Mouse (Mus musculus): ENCODE measurements at regions not wholly inside any gene's neighbourhood (a gene's known extent, or its start where the extent isn't known, plus 50 kb on each side); places are given as distances from the start of the nearest gene placed in this dataset.
"Not testable (repeated sequence)": the region's sequence is repeated elsewhere in the genome, so short reads cannot be mapped to it uniquely, and the experiment has no call there.

- H3K4me1 ChIP-seq (ENCODE audit: control insufficient read depth, insufficient read depth, low read length): no peaks in the 10 kb centered on the region
- no peak overlapping the region for H3K27ac ChIP-seq (ENCODE audit: insufficient read depth, low read length)
- no peak overlapping the region for H3K4me3 ChIP-seq (ENCODE audit: insufficient read depth, low read length)
- TF ChIP-seq CTCF (IDR thresholded peaks at IDR 0.05; ENCODE audit: extremely low read depth, insufficient read depth, low read length): no peak
- no peak for TF ChIP-seq POLR2A (IDR thresholded peaks at IDR 0.05; ENCODE audit: extremely low read depth, insufficient read depth, low read length)
Observed at GRCm38 (mm10) chr7:73827549-73827948, 87.4 kb downstream of the Fam174b start.

GRCm38 (mm10) chr7:73830581-73830980 lies 90.5 kb downstream of the Fam174b start:
- no peak overlapping the region for H3K27ac ChIP-seq (ENCODE audit: insufficient read depth, low read length)
- H3K4me1 ChIP-seq (ENCODE audit: control insufficient read depth, insufficient read depth, low read length): no peaks in the 10 kb centered on the region
- no peak overlapping the region for H3K4me3 ChIP-seq (ENCODE audit: insufficient read depth, low read length)
- no peak for TF ChIP-seq CTCF (IDR thresholded peaks at IDR 0.05; ENCODE audit: extremely low read depth, insufficient read depth, low read length)
- TF ChIP-seq POLR2A (IDR thresholded peaks at IDR 0.05; ENCODE audit: extremely low read depth, insufficient read depth, low read length): no peak

GRCm38 (mm10) chr7:73840381-73840780 lies 100.3 kb downstream of the Fam174b start:
- Histone ChIP-seq H3K4me1 (ENCODE audit: control insufficient read depth, insufficient read depth, low read length) (no peaks in the 10 kb centered on the region), H3K27ac (ENCODE audit: insufficient read depth, low read length) (no peak overlapping the region), H3K4me3 (ENCODE audit: insufficient read depth, low read length) (no peak overlapping the region)
- no peak for TF ChIP-seq POLR2A (IDR thresholded peaks at IDR 0.05; ENCODE audit: extremely low read depth, insufficient read depth, low read length)
- TF ChIP-seq CTCF (IDR thresholded peaks at IDR 0.05; ENCODE audit: extremely low read depth, insufficient read depth, low read length): no peak

- H3K4me3 ChIP-seq (ENCODE audit: insufficient read depth, low read length): no peak overlapping the region
- no peak overlapping the region for H3K27ac ChIP-seq (ENCODE audit: insufficient read depth, low read length)
- H3K4me1 ChIP-seq (ENCODE audit: control insufficient read depth, insufficient read depth, low read length): no peaks in the 10 kb centered on the region
- TF ChIP-seq POLR2A (IDR thresholded peaks at IDR 0.05; ENCODE audit: extremely low read depth, insufficient read depth, low read length) (no peak), CTCF (IDR thresholded peaks at IDR 0.05; ENCODE audit: extremely low read depth, insufficient read depth, low read length) (no peak)
Observed at GRCm38 (mm10) chr7:73852184-73852583, 112.1 kb downstream of the Fam174b start.

GRCm38 (mm10) chr7:73853296-73853950 lies 113.3 kb downstream of the Fam174b start:
- not testable (repeated sequence) for H3K4me1 ChIP-seq (ENCODE audit: control insufficient read depth, insufficient read depth, low read length); H3K4me3 ChIP-seq (ENCODE audit: insufficient read depth, low read length); H3K27ac ChIP-seq (ENCODE audit: insufficient read depth, low read length)

- no peak for TF ChIP-seq POLR2A (IDR thresholded peaks at IDR 0.05; ENCODE audit: extremely low read depth, insufficient read depth, low read length)
- peak; percentile 70 for TF ChIP-seq CTCF (IDR thresholded peaks at IDR 0.05; ENCODE audit: extremely low read depth, insufficient read depth, low read length)
- no peak overlapping the region for H3K27ac ChIP-seq (ENCODE audit: insufficient read depth, low read length)
Observed at GRCm38 (mm10) chr7:73855489-73855888, 115.4 kb downstream of the Fam174b start.

GRCm38 (mm10) chr7:73856908-73857307 lies 116.8 kb downstream of the Fam174b start:
- no peaks in the 10 kb centered on the region for H3K4me1 ChIP-seq (ENCODE audit: control insufficient read depth, insufficient read depth, low read length)
- no peak overlapping the region for H3K27ac ChIP-seq (ENCODE audit: insufficient read depth, low read length)
- H3K4me3 ChIP-seq (ENCODE audit: insufficient read depth, low read length): no peak overlapping the region
- TF ChIP-seq POLR2A (IDR thresholded peaks at IDR 0.05; ENCODE audit: extremely low read depth, insufficient read depth, low read length) (no peak), CTCF (IDR thresholded peaks at IDR 0.05; ENCODE audit: extremely low read depth, insufficient read depth, low read length) (no peak)

More at GRCm38 (mm10) chr7:73855489-73855888, 115.4 kb downstream of the Fam174b start:
- Histone ChIP-seq H3K4me3 (ENCODE audit: insufficient read depth, low read length) (no peak overlapping the region), H3K4me1 (ENCODE audit: control insufficient read depth, insufficient read depth, low read length) (no peaks in the 10 kb centered on the region)

GRCm38 (mm10) chr7:73865086-73865485 lies 125.0 kb downstream of the Fam174b start:
- no peak for TF ChIP-seq POLR2A (IDR thresholded peaks at IDR 0.05; ENCODE audit: extremely low read depth, insufficient read depth, low read length)
- no peak for TF ChIP-seq CTCF (IDR thresholded peaks at IDR 0.05; ENCODE audit: extremely low read depth, insufficient read depth, low read length)
- no peak overlapping the region for H3K27ac ChIP-seq (ENCODE audit: insufficient read depth, low read length)
- no peak overlapping the region for H3K4me3 ChIP-seq (ENCODE audit: insufficient read depth, low read length)
- no peaks in the 10 kb centered on the region for H3K4me1 ChIP-seq (ENCODE audit: control insufficient read depth, insufficient read depth, low read length)

GRCm38 (mm10) chr7:73872181-73872580 lies 132.1 kb downstream of the Fam174b start:
- Histone ChIP-seq H3K4me1 (ENCODE audit: control insufficient read depth, insufficient read depth, low read length) (no peaks in the 10 kb centered on the region), H3K27ac (ENCODE audit: insufficient read depth, low read length) (no peak overlapping the region), H3K4me3 (ENCODE audit: insufficient read depth, low read length) (no peak overlapping the region)
- TF ChIP-seq POLR2A (IDR thresholded peaks at IDR 0.05; ENCODE audit: extremely low read depth, insufficient read depth, low read length): no peak
- no peak for TF ChIP-seq CTCF (IDR thresholded peaks at IDR 0.05; ENCODE audit: extremely low read depth, insufficient read depth, low read length)

- H3K4me3 ChIP-seq (ENCODE audit: insufficient read depth, low read length): no peak overlapping the region
Observed at GRCm38 (mm10) chr7:73881252-73882042, 132.0 kb downstream of the St8sia2 start.

More at GRCm38 (mm10) chr7:73881252-73882042, 132.0 kb downstream of the St8sia2 start:
- H3K27ac ChIP-seq (ENCODE audit: insufficient read depth, low read length): no peak overlapping the region
- TF ChIP-seq POLR2A (IDR thresholded peaks at IDR 0.05; ENCODE audit: extremely low read depth, insufficient read depth, low read length) (no peak), CTCF (IDR thresholded peaks at IDR 0.05; ENCODE audit: extremely low read depth, insufficient read depth, low read length) (no peak)
- H3K4me1 ChIP-seq (ENCODE audit: control insufficient read depth, insufficient read depth, low read length): no peaks in the 10 kb centered on the region
